Mouse (Mus musculus) stomach, embryonic 14.5 days (tissue): ENCODE measurements around the gene Pde4b. TPM values are rescaled to one million over a fixed set of nuclear protein-coding genes. Genes with fewer than 3 reads are reported as not detected.

ENCODE experiments used
- ATAC-seq: fragments of 200-750 bp; cut with Nextera tagmentation; 2 replicates; pipeline ENCODE4 v1.8.0; 2017; ENCODE audit warnings: low read depth, moderate TSS enrichment; ENCODE audit not compliant: insufficient number of reproducible peaks, insufficient read depth, low FRiP score
- H3K27ac ChIP-seq: fragments of 300-500 bp; sonication (generic); 2 replicates; pipeline ENCODE4 v1.5.1; 2014; ENCODE audit warnings: mild to moderate bottlenecking, low read length, moderate library complexity, mixed read lengths
- H3K27me3 ChIP-seq: fragments of 300-500 bp; sonication (generic); 2 replicates; pipeline ENCODE4 v1.6.1; 2014; ENCODE audit warnings: low read length, control low read depth, mixed read lengths; ENCODE audit not compliant: control insufficient read depth, insufficient read depth
- H3K36me3 ChIP-seq: fragments of 300-500 bp; sonication (generic); 2 replicates; pipeline ENCODE4 v1.6.1; 2014; ENCODE audit warnings: mild to moderate bottlenecking, control low read depth, low read length, moderate library complexity, mixed read lengths; ENCODE audit not compliant: control insufficient read depth, insufficient read depth
- H3K4me1 ChIP-seq: fragments of 300-500 bp; sonication (generic); 2 replicates; pipeline ENCODE4 v1.6.1; 2014; ENCODE audit warnings: low read length, control low read depth, mixed read lengths; ENCODE audit not compliant: control insufficient read depth, insufficient read depth
- H3K4me2 ChIP-seq: fragments of 300-500 bp; sonication (generic); replicated peaks from 2 replicates; pipeline ENCODE4 v1.6.1; 2014; ENCODE audit warnings: low read depth, low read length, control low read depth
- H3K4me3 ChIP-seq: fragments of 300-500 bp; sonication (generic); 2 replicates; pipeline ENCODE4 v1.5.1; 2014; ENCODE audit warnings: low read depth, low read length, control low read depth
- H3K9ac ChIP-seq: fragments of 300-500 bp; sonication (generic); replicated peaks from 2 replicates; pipeline ENCODE4 v1.6.1; 2014; ENCODE audit warnings: low read depth, mild to moderate bottlenecking, control low read depth, low read length, moderate library complexity, mixed read lengths
- H3K9me3 ChIP-seq: fragments of 300-500 bp; sonication (generic); 2 replicates; pipeline ENCODE4 v1.6.1; 2016; ENCODE audit warnings: low read depth, low read length, control low read depth; ENCODE audit not compliant: control insufficient read depth
- WGBS: fragments of 180-500 bp; shearing (Covaris S2); extraction: QIAGEN DNeasy Blood & Tissue Kit; methylation state at CpG from one replicate; pipeline ENCODE4 v1.1.7; 2014; 5-methylcytosine and 5-hydroxymethylcytosine counted together
- polyA plus RNA-seq: library from polyadenylated mRNA; unstranded; fragments of >200 nt; fragmentation: Nextera tagmentation; extraction: Ambion mirVana; gene quantifications from 2 replicates; pipeline ENCODE4 v1.2.1, GENCODE M21; 2014

Pde4b gene
- polyA plus RNA-seq, 1 experiment from 2014 or later = 16.5 TPM

- H3K27me3 ChIP-seq = peaks cover 7% of the 10 kb centered on the region; the same call in 1 of the 2 replicates
- ATAC-seq = no peak; the same call in 1 of the 2 replicates
- H3K4me1 ChIP-seq = no peaks in the 10 kb centered on the region
- H3K27ac ChIP-seq = no peak overlapping the region
- peak overlapping the region; percentile 25; the same call in 1 of the 2 replicates for H3K9ac ChIP-seq
- H3K36me3 ChIP-seq = no peaks in the 10 kb centered on the region
- H3K4me2 ChIP-seq = peak overlapping the region; percentile 82
- peak overlapping the region; percentile 44 for H3K4me3 ChIP-seq
- no peaks in the 10 kb centered on the region for H3K9me3 ChIP-seq
- WGBS = 20% methylated on average over 15 of the region's 15 CpGs
These were observed 1.0 kb downstream of the Pde4b start for GRCm38 (mm10) chr4:102088235-102088867.

DNA sequence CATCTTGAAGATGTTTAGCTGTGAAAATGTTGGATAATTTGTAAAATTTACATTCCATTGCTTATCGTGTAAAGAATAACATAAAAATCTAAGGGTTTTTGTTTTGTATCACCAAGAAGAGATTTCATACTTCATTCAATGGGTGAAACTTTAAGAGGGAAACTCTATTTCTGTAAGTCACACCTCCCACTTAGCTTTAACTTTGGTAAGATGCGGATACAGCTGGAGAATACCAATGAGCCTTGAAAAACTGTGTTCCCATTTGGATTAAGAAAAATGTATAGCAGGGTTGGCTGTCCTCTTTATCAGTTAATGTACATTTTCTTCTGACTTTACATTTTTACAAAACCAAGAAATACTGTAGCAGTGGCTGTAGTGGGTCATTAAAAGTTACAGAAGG is 8.5 kb downstream of the Pde4b start:
- ATAC-seq = no peak
- H3K27ac ChIP-seq = no peak overlapping the region
- H3K9ac ChIP-seq = no peak overlapping the region
- H3K4me2 ChIP-seq = no peak overlapping the region
- no peaks in the 10 kb centered on the region for H3K36me3 ChIP-seq
- no peaks in the 10 kb centered on the region for H3K27me3 ChIP-seq
- H3K4me3 ChIP-seq = no peak overlapping the region
- no peaks in the 10 kb centered on the region for H3K9me3 ChIP-seq
- 91% methylated on average over 2 of the region's 2 CpGs for WGBS
- no peaks in the 10 kb centered on the region for H3K4me1 ChIP-seq

DNA sequence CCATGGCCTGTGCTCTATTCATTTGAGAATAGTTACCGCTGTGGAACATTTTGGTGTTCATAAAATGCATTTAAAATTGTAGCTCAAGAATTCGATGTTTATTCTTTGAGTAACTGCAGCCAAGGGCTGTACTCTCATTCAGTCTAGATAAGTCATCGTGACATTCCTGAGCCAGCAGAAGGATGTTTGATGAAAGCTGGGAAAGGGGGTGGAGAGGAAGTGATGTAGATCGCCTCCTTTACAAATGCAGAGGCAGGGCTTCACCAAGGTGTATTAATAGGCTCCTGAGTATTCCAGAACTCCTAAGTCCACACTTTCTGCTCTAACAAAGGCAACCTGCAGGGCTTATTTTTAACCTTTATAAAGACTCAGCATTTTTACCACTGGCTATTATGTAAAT is 14.9 kb downstream of the Pde4b start:
- Histone ChIP-seq H3K27ac (no peak overlapping the region), H3K4me1 (0 out of 2 replicates have a peak, but pooled peaks cover 4% of the 10 kb centered on the region), H3K9me3 (no peaks in the 10 kb centered on the region), H3K4me2 (no peak overlapping the region), H3K27me3 (no peaks in the 10 kb centered on the region), H3K36me3 (no peaks in the 10 kb centered on the region), H3K9ac (no peak overlapping the region), H3K4me3 (no peak overlapping the region)
- ATAC-seq = no peak
- WGBS = 31% methylated on average over 4 of the region's 4 CpGs

- H3K4me2 ChIP-seq = no peak overlapping the region
- H3K9me3 ChIP-seq = no peaks in the 10 kb centered on the region
- no peak overlapping the region for H3K27ac ChIP-seq
- no peak for ATAC-seq
- H3K36me3 ChIP-seq = no peaks in the 10 kb centered on the region
- 0 out of 2 replicates have a peak, but pooled peaks cover 4% of the 10 kb centered on the region for H3K4me1 ChIP-seq
- no peak overlapping the region for H3K9ac ChIP-seq
- 81% methylated on average over 2 of the region's 2 CpGs for WGBS
- H3K4me3 ChIP-seq = no peak overlapping the region
- H3K27me3 ChIP-seq = no peaks in the 10 kb centered on the region
These were observed 17.2 kb downstream of the Pde4b start for GRCm38 (mm10) chr4:102104534-102105014.

- ATAC-seq = no peak
- Histone ChIP-seq H3K27me3 (no peaks in the 10 kb centered on the region), H3K4me1 (0 out of 2 replicates have a peak, but pooled peaks cover 4% of the 10 kb centered on the region), H3K36me3 (no peaks in the 10 kb centered on the region), H3K9ac (no peak overlapping the region), H3K9me3 (no peaks in the 10 kb centered on the region), H3K27ac (no peak overlapping the region), H3K4me3 (no peak overlapping the region), H3K4me2 (no peak overlapping the region)
- 88% methylated on average over 6 of the region's 6 CpGs for WGBS
These were observed 19.4 kb downstream of the Pde4b start for GRCm38 (mm10) chr4:102106771-102107170.

- H3K36me3 ChIP-seq = no peaks in the 10 kb centered on the region
- H3K4me1 ChIP-seq = no peaks in the 10 kb centered on the region
- H3K9ac ChIP-seq = no peak overlapping the region
- H3K27ac ChIP-seq = no peak overlapping the region
- H3K9me3 ChIP-seq = no peaks in the 10 kb centered on the region
- H3K27me3 ChIP-seq = no peaks in the 10 kb centered on the region
- no peak overlapping the region for H3K4me2 ChIP-seq
- no peak for ATAC-seq
- WGBS = 93% methylated on average over 3 of the region's 3 CpGs
- no peak overlapping the region for H3K4me3 ChIP-seq
These were observed 32.1 kb downstream of the Pde4b start for GRCm38 (mm10) chr4:102119454-102119853.

DNA sequence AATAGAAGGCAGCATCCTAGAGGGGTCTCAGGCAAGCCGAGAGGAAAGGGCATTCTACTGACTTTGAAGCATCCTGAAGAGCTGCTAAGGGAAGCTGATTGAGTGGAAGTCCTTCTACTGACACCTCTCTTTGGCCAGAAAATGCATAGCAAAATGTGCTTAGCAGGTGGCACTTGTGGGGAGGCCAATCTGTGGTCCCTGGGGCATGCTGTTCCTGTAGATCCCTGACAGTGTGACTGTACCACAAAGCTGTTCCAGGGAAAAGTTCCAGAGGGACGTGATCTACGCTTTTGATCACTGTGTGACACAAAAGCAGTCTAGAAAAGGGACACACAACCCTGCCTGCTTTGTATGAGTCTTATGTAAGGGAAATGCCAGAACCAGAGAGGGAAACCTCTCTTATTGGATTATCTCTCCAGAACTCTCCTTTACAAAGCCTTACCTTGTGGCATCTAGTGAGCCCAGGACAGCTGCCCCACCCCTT is 49.1 kb downstream of the Pde4b start:
- Histone ChIP-seq H3K9ac (no peak overlapping the region), H3K4me2 (no peak overlapping the region), H3K27ac (no peak overlapping the region), H3K27me3 (no peaks in the 10 kb centered on the region), H3K36me3 (no peaks in the 10 kb centered on the region), H3K4me3 (no peak overlapping the region), H3K9me3 (no peaks in the 10 kb centered on the region), H3K4me1 (no peaks in the 10 kb centered on the region)
- WGBS = 81% methylated on average over 3 of the region's 3 CpGs
- ATAC-seq = no peak

DNA sequence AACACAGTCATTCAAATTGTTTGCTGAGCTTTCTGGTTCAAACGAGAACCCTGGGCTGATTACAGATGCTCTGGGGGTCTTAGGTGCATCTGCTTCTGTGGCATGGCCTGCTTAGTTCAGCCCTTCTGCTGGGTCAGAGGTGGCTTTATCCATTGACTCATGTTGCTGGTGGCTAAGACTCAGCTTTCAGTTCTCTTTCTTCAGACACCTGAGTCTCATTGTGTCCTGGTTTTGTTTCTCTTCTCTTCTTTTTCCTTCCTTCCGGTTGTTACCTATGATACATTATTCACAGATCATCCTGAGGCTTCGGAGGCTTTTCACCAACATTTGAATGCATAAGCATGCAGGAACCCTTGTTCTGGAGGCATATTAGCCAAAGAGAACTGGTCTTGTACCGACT is 51.0 kb downstream of the Pde4b start:
- H3K4me1 ChIP-seq = no peaks in the 10 kb centered on the region

GRCm38 (mm10) chr4:102141241-102141640 is 53.9 kb downstream of the Pde4b start:
- WGBS = 92% methylated on average over 3 of the region's 3 CpGs
- Histone ChIP-seq H3K9me3 (no peaks in the 10 kb centered on the region), H3K27me3 (no peaks in the 10 kb centered on the region), H3K27ac (no peak overlapping the region), H3K36me3 (no peaks in the 10 kb centered on the region), H3K4me2 (no peak overlapping the region), H3K9ac (no peak overlapping the region), H3K4me3 (no peak overlapping the region), H3K4me1 (no peaks in the 10 kb centered on the region)
- no peak for ATAC-seq

More for the DNA sequence above, 51.0 kb downstream of the Pde4b start:
- Histone ChIP-seq H3K9ac (no peak overlapping the region), H3K9me3 (no peaks in the 10 kb centered on the region), H3K4me3 (no peak overlapping the region), H3K27me3 (no peaks in the 10 kb centered on the region), H3K36me3 (no peaks in the 10 kb centered on the region), H3K27ac (no peak overlapping the region), H3K4me2 (no peak overlapping the region)
- ATAC-seq = no peak
- WGBS = 74% methylated on average over 4 of the region's 4 CpGs
